Mouse (Mus musculus): ENCODE measurements around the gene Natd1. TPM values are rescaled to one million over a fixed set of nuclear protein-coding genes. Genes with fewer than 3 reads are reported as not detected.

Gene Natd1
- 1 to 10 TPM; 6.9 to 9.9 TPM for polyA plus RNA-seq (2017; shearing (Covaris generic))

GRCm38 (mm10) chr11:60914491-60914890 is at the start of gene Natd1:
Gene Natd1, minus strand, starts transcription at chr11:60914750.
- ATAC-seq = no peak

GRCm38 (mm10) chr11:60962709-60963108 is 48.2 kb upstream of the Natd1 start:
- no peak for ATAC-seq

- ATAC-seq = no peak
These were observed 46.6 kb upstream of the Natd1 start for GRCm38 (mm10) chr11:60961176-60961575.

DNA sequence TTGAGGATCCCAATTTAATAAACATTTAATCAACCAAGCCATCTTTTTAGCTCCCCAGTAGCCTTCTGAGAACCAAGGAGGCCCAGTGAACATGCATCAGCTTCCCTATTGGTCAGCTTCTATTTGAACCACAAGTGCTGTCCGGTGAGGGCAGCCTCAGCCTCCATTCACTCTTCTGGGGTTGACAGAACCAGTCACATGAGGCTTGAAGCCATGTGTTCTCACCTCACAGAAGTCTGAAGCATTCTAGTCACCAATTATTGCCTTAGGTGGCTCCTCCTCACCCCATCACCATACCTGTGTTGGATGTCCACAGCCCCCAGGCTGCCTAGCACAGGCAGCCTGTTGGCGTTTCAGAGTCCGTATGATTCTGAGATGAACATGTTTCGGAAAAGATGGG is 44.4 kb upstream of the Natd1 start:
- no peak for ATAC-seq

DNA sequence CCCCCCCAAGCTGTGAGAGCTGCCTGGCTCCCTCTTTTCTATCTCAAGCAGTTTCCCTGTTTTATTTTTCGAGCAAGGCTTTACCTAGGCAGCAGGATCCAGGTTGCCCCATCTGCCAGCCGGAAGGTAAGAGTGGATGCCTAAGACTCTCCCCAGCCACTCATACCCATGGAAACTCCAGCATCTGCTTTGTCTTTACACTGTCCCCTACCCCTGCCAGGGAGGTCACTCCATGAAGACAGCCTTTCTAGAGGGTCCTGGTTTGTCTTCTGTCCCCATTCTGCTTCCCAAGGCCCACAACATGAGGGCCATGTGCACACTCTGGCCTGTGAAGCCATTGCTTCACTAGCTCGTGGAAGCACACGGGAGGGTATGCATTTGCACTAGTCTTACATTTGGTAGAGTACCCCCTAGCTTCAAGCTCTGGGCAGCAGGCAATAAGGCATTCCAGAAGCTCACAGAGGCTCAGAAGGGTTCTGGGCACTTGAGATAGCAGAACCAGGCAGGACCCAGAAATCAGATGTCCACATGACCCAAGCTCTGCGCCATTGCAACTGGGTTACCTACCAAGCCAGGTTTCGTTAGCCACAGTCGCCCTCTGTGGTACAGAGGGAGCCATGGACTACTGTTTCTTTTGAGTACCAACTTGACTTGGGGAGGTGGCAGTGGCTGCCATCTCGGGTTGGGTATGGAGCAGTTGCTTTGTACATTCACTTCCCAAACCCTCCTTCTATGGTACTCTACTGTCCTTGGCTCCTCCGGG is 41.3 kb upstream of the Natd1 start:
- no peak for ATAC-seq

DNA sequence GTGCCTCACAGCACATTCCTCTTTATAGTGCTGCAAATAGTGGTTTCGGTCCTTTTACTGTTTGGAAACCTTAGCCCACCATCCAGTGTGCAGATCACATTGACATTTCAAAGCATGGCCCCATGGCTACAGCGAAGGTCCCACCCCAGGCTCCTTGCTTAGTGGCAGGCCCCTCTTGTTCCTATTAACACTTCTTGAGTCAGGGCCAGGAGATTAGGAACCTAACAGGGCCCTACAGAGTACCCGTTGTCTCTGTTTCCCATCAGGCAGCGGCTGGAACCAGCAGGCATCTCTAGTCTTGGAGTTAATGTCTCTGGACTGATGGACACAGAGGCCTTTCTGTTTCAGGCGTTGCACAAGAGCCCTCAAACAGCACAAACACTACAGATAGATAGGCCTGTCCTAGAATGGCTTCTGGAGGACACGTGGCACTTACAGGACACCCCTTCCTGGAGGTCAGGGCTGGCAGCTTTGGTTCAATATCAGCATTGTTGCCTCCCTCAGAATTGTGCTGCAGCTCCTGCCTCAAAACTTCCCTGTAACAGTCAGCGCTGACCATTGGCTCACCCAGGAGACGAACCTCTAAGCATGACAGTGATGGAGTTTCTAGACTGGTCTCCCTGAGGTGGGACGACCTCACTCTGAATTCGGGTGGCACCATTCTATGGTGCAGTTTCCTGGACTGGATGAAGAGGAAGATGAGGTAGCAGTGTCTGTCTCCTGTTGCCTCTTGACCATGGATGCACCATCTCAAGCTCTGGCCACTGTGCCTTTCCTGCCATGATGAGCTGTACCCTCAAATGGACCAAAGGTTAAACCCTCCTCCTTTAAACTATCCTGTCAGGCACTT is 39.9 kb upstream of the Natd1 start:
- no peak for ATAC-seq

DNA sequence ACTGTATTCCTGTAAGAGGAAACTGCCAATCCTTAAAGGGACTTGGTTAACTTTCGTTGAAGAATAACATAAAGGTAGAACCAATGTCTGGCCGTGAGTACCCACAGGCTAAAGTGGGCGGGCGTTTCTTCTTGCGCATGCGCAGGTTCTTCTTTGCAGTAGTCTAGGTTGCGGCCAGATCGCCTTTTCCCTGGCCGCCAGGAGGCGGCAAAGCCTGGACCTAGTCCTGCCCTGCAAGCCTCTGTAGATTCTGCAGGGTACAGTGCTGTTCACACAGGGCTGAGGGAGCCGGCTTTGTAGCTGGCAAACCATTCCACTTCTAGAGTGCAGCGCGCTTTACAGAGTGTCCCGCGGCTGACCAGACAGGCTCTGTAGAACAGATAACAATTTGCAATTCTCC is 39.3 kb upstream of the Natd1 start:
- no peak for ATAC-seq

GRCm38 (mm10) chr11:60952986-60953385 is 38.4 kb upstream of the Natd1 start:
- no peak for ATAC-seq

DNA sequence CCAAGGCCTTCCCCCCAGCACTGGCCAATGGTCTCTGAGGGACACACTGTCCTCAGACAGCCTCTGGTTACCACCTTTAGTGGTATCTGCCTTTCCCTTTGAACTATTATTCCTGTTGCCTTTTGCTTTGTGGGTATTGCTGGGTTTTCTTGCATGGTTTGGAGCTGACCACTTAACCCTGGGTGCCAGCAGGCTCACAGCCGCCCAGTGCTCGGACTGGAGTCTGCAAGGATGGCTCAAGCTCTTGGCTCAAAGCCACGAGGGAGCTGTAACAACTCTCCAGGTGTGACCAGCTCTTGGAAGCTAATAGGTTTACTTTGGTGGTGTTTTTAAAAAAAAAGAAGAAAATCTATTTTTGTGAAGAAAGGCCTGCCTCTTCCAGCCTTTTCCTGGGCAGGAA is 37.8 kb upstream of the Natd1 start:
- ATAC-seq = no peak

GRCm38 (mm10) chr11:60951896-60952295 is 37.3 kb upstream of the Natd1 start:
- ATAC-seq = no peak

- no peak for ATAC-seq
These were observed 30.5 kb upstream of the Natd1 start for GRCm38 (mm10) chr11:60945003-60945402.

- ATAC-seq = no peak
These were observed 27.9 kb upstream of the Natd1 start for GRCm38 (mm10) chr11:60942263-60943015.

GRCm38 (mm10) chr11:60941370-60941769 is 26.8 kb upstream of the Natd1 start:
- no peak for ATAC-seq

DNA sequence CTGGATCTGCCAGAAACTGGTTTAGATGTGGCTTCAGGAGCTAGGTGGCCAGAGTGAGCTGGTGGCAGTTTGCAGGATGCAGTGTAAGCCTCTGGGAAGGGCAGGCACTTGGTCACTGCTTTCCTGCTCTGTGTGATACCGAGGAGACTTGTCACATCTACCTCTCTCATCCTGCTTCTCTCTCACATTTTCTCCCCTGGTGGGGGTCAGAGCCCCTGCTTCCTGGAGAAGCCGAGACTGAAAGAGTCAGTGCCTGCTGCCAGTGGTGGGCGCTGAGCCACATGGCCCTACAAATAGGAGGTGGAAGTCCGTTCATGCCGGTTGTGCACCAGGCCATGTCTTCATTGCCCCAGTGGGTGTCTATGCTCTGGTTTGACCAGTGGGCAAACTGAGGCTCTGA is 26.0 kb upstream of the Natd1 start:
- no peak for ATAC-seq

GRCm38 (mm10) chr11:60939487-60939886 is 24.9 kb upstream of the Natd1 start:
- no peak for ATAC-seq

GRCm38 (mm10) chr11:60937611-60938010 is 23.1 kb upstream of the Natd1 start:
- no peak for ATAC-seq

GRCm38 (mm10) chr11:60935975-60936373 is 21.4 kb upstream of the Natd1 start:
- ATAC-seq = no peak

DNA sequence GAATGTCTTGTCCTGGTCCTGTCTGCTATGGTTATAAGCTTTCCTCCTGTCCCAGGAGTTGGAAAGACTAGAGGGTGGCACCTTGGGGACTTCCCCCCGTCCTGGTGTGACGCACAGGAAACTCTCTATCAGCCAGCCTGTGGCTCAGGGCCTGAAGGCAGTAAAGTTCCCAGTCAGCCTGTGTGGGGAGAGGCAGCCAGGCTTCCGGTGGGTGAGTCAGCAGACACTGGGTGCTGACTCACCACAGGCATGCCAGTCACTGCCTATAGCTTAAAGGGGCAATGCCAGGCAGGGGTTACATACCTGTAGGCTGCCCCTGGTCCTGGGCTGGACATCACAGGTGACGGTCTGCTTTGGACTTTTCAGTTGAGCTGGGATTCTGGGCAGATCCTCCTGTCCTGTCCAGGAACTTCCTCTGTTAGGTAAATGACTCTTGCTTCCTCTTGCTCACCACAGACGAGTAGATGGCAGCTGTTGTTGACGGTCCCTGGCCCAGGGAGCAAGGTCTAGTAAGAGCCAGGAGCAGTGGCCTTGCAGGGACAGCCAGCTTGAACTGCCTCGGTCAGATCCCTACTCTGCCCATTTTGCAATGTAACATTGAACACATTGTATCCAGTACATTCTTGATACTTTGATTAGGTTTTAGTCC is 20.9 kb upstream of the Natd1 start:
- ATAC-seq = peak; percentile 76

DNA sequence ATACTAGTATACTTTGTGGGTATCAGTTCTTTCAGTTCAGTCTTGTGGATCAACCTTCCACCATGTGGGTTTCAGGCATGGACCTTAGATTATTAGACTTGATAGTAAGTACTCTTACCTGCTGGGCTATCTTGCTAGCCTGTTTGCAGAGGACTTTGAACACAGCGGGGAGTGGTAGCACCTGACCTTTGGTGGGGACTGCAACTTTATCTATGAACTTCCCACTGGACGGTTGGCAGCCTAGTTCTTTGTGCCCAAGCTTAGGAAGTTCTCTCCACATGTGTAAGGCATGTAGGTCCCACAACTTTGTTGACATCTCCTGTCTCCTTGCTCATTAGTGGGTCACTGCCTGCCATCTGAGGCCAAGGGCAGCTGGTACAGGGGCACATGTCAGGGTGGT is 20.2 kb upstream of the Natd1 start:
- ATAC-seq = no peak

DNA sequence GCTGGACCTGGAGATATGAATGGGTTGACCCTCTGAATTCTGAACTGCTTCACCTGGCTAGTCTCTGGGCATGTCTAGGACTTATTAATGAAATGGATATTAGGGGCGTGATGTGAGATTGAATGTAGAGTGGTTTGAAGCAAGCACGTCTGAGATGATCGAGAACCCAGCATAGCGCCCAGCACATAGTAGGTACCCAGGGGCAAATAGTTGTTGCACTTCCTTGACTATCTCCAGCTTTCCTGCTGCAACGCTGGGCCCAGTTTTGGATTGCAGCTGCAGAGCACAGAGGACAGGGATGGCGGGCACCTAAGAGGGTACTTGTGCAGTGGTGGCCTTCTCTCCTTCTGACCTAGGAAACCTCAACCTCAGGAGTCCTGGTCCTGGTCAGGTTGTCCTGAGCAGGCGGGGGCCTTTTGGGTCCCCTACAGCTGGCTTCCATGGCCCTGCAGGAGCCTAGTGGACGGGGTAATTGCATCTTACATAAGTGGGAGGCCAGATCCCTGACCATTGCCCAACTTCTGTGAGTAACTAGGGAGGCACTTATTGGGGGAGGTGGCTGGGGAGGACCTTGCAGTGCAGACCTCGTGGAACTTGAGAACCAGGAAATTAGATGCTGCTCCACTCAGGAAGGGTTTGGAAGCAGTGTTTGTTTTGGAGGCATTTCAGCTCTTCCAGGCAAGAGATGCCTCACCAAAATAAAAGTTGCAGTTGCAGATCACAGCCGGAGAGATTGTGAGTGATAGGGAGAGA is 18.8 kb upstream of the Natd1 start:
- no peak for ATAC-seq

DNA sequence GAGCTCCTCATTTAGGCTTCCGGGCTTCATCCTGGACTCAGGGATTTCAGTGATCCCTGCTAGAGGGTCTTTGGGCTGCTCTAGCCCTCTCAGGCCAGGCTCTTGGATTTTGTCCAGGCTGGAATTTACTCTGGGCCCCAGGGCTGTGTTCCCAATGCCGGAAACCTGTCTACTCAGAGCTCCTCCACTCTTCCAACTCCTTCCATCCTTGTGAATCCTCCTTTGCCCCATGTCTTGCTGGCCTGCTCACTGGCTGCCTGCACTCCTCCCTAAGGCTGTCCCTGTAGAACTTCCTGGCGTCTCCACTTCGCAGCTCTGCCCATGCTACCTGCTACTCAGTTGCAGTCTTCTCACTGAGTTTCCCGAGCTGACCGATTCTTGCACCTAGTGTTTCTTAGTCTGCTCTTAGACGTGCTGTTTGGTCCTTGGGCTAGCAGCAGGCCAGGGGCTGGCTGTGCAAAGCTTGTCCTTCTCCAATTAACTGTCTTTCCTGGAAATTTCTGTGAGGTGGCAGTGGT is 18.0 kb upstream of the Natd1 start:
- no peak for ATAC-seq
